Mouse (Mus musculus) cerebellum, adult 2 months (tissue): ENCODE measurements at regions not wholly inside any gene's neighbourhood (a gene's known extent, or its start where the extent isn't known, plus 50 kb on each side); places are given as distances from the start of the nearest gene placed in this dataset.

Experiments used
- CTCF ChIP-seq: fragments of 200-500 bp; IDR thresholded peaks from 2 replicates; pipeline ENCODE4 v1.5.1; 2011; ENCODE audit warnings: low read depth, mild to moderate bottlenecking, control low read depth, low read length, moderate library complexity, borderline replicate concordance; ENCODE audit not compliant: insufficient read depth
- POLR2A ChIP-seq: fragments of 200-500 bp; IDR thresholded peaks from 2 replicates; pipeline ENCODE4 v1.6.1; 2011; ENCODE audit warnings: low read length, control low read depth, borderline replicate concordance; ENCODE audit not compliant: insufficient read depth

GRCm38 (mm10) chr7:136038072-136038471, 321.9 kb upstream of the Mki67 start:
- TF ChIP-seq POLR2A (no peak), CTCF (no peak)
